Mouse (Mus musculus) retina, postnatal 7 days (tissue): ENCODE measurements around the gene Aldh1l1.
"Not testable (repeated sequence)": the region's sequence is repeated elsewhere in the genome, so short reads cannot be mapped to it uniquely, and the experiment has no call there.

Source experiments
- DNase-seq: peaks from one replicate; pipeline ENCODE4 v3.0.0-alpha.2; 2012; ENCODE audit warnings: low read depth, low spot score

The Aldh1l1 gene

GRCm38 (mm10) chr6:90619936-90620335, 133.7 kb downstream of the Aldh1l1 start:
- no peak for DNase-seq

DNA sequence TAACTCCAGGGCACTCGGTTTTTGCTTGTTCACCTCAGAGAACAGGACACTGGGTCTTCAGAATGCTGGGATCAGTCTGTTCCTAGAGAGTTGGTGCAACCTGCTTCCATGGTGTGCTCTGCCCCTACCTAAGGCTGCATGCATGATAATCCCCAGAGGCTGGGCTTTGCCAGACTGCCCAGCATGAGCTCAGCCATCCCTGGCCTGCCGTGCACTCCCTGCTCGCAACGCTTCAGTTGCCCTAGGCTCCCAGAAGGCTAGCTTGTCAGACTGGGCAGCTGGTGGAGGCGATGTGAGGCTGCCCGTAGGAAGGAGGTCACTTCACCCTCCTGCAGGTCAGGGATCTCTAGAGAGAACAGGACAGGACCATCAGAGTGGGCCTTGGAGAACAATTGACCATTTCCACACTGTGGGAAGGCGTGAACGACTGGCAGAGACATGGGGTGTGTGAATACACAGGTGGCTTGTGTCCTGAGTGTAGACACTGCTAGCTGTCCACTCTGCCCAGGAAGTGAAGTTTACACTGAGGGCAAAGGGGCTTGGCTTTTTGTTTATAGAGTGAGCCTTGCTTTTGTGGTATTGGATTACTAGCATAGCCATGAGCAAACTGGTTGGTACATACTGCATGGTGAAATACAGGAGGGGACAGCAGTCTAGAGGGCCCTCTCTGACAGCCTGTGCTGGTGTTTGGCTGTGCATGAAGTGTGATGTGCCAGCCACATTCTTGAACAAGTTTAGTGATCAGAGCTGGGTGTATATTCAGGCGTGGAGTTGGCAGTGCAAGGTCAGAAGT, 134.8 kb downstream of the Aldh1l1 start:
- no peak for DNase-seq

DNA sequence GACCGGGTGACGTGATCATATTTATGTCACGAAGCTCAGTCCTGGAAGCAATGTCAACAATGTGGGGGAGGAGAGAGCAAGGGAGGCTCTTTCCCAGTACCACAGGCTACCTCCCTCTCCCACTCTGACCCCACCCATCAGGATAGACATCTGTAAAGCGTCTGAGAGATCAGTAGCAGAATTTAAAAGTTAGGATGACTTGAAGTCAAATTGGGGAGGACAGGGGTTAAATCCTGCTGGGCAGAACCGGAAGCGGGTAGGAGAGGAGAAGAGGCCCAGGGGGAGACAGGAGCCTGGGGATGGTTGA, 135.3 kb downstream of the Aldh1l1 start:
- no peak for DNase-seq

DNA sequence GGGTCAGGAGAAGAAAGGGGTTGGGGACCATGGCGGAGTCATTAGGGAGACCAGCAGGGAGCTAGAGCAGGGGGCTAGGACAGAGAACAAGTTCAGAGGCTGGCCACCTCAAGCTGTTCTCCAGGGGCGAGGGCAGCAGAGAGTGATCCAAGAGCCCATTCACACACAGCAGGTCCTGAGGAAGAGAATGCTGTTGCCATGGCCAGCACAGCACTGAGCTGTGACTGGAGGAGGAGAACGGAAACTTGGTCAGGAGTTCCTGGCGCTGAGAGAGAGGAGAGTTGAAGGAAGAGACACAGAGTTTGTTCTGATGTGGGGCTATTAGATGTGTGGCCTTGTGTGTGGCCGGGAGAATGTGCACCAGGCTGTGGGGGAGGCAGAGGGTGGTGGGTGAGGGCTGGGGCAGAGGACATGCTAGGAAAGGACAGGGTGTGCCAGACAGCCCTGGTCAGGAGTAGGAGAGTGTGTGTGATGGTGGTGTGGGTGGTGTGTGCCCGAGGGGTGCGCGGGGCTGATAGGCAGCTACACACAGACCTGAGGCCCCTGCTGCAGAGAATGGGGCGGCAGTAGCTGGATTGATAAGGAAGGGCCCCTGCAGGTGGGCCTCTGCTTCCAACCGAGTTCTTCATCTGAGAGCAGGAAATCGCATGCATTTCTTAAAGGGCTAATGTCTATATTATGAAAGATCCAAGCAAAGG, 136.7 kb downstream of the Aldh1l1 start:
- no peak for DNase-seq

- DNase-seq: no peak
Measured at GRCm38 (mm10) chr6:90623456-90623836, 137.2 kb downstream of the Aldh1l1 start.

- no peak for DNase-seq
Measured at GRCm38 (mm10) chr6:90624184-90624583, 138.0 kb downstream of the Aldh1l1 start.

DNA sequence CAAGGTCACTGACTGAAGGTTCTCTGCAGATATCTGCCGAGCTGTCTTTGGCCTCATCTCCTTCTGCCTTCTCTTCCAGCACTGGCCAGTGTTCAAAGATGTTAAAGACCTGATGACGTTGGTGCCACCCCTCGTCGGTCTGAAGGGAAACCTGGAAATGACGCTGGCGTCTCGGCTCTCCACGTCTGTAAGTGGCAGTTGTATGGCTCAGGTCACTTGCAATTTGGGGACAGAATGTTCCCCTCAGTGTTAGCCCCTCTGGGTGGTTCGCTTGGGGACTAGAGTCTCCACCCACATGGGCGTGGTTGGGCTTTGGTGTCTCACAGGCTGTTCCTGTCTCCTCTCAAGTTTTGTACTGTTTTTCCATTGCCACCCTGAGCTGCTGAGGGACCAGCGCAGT, 138.5 kb downstream of the Aldh1l1 start:
- no peak for DNase-seq

- no peak for DNase-seq
Measured at GRCm38 (mm10) chr6:90625207-90625994, 139.2 kb downstream of the Aldh1l1 start.

DNA sequence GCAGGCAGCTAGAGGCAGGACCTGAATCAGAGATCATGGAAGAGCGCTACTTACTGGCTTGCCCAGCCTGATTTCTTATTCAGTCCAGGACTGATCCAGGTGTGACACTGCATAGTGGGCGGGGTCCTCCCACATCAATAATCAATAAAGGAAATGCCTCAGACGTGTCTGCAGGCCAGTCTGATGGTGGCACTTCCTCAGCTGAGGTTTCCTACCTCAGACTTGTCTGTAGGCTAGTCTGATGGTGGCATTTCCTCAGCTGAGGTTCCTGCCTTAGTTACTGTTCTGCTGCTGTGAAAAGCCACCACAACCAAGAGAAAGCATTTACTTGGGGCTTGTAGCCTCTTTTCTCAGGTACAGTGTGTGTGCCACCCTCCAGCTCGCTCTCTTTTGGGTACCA, 141.3 kb downstream of the Aldh1l1 start:
- DNase-seq: no peak

GRCm38 (mm10) chr6:90629506-90629905, 143.3 kb downstream of the Aldh1l1 start:
- no peak for DNase-seq

DNA sequence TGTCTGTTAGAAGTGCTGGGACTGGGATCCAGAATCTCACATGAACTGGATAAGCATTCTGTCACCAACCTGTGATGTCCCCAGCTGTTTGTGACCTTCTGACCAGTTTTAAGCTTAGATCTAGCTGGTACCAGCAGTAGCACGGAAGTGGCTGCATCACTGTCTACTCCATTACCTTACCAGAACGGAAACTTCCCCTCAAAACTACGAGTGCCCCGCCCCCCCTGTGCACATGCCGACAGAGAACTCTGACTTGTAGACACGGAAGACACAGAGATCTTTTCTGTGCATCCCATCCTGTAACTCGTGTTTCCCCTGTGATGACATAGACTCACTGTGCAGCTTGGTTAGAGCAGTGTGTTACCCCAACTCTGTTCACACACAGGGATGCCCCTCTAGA, 144.2 kb downstream of the Aldh1l1 start:
- DNase-seq: no peak

GRCm38 (mm10) chr6:90632526-90632925, 146.3 kb downstream of the Aldh1l1 start:
- not testable (repeated sequence) for DNase-seq

DNA sequence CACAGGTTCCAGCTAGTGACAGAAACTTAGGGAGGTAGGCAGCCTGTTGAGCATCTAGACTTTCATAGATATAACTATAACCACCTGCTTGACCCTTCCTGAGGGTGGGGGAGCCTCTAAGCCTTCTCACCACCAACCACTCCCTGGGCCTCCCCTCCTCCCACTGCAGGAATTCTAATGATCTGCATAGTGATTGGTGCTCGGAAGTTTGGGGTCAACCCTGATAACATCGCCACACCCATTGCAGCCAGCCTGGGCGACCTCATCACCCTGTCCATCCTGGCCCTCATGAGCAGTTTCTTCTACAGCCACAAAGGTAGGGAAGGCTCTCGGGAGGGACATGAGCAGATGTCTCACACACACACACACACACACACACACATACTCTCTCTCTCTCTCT, 148.9 kb downstream of the Aldh1l1 start:
- DNase-seq: no peak

GRCm38 (mm10) chr6:90635611-90636010, 149.4 kb downstream of the Aldh1l1 start:
- DNase-seq: no peak

GRCm38 (mm10) chr6:90643057-90643456, 156.8 kb downstream of the Aldh1l1 start:
- DNase-seq: no peak

- DNase-seq: no peak
Measured at GRCm38 (mm10) chr6:90644965-90645364, 158.7 kb downstream of the Aldh1l1 start.

DNA sequence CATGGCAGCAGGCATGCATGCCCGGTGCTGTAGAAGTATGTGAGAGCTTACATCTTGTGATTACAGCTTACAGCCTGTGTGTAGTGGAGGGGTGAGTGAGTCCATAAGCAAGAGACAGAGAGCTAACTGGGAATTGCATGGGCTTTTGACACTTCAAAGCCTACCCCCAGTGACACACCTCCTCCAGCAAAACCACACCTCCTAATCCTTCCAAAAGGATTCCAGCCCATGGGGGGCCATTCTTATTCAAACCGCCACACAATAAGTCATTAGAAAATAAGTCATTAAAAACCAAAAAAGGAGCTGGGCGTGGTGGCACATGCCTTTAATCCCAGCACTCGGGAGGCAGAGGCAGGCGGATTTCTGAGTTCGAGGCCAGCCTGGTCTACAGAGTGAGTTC, 162.2 kb downstream of the Aldh1l1 start:
- DNase-seq: no peak

DNA sequence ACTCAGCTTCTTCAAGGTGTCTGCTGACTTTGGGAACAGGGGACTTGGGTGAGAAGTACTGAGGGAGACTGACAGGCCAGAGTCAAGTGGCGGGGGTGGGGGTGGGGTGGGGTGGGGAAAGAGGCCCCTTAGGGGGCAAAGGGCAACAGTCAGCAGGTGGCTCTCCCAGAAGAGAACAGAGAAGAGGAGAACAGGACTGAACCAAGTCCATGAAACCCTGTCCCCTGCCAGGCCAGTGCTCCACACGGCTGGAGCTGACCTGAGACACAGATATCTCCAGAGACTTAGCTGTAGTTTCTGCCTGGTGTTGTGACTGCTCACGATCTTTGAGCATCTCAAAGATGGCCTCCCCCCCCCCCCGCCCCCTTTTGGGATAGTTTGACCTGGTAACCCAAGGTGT, 163.1 kb downstream of the Aldh1l1 start:
- no peak for DNase-seq
